In the genomic region with DNA sequence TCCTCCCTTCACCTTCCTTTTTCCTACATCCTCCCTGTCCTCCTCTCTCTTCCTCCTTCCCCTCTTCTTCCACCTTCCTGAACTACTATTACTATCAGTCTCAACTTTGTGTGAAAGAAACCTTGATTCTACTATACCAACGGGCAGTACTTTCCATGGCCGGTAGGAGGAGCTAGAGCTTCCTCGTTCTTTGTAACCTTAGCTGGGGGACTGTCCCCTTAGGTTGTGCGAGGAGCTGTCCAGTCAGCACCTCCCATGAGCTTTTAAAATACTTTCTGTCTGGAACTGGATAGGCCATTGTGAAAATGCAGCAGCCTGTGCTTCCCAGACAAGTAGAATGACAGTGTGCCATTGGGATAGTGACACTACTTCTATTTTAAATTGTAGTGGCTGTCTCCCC, we compare ENCODE assay signal across 9 mouse cellular contexts. TPM values are rescaled to one million over a fixed set of nuclear protein-coding genes. Genes with fewer than 3 reads are reported as not detected.
A peak's percentile ranks its signal among the peaks of the same experiment; 100 is the strongest.
DNase-seq lines count a peak whose midpoint lies in the region; ATAC-seq lines count a peak whose summit lies in the region.
"Had no signal": no experiment of that assay in that cellular context is flagged by ENCODE, and none has a peak within 500 bp of the region (broad histone marks: within the 10 kb centered on the region; RNA-seq: fewer than 3 reads in every experiment).

No protein-coding gene starts in this region.

- peaks cover 30% of the 10 kb centered on the region for H3K27me3 ChIP-seq in limb, embryonic 11.5 days (ENCODE audit: control insufficient read depth, insufficient read depth, low read length)

- 0% methylated on average over 4 of the region's 4 CpGs for WGBS in limb, embryonic 11.5 days

- no peak overlapping the region for H3K9ac ChIP-seq in limb, embryonic 11.5 days (ENCODE audit: low read length)
- H3K9ac ChIP-seq: heart, embryonic 13.5 days had no signal

- no peak for ATAC-seq in limb, embryonic 11.5 days (ENCODE audit: insufficient number of reproducible peaks, low FRiP score, low TSS enrichment, low read depth)

- no peak overlapping the region for H3K4me3 ChIP-seq in limb, embryonic 11.5 days (ENCODE audit: low read depth, low read length)
- H3K4me3 ChIP-seq: heart, embryonic 13.5 days had no signal

- H3K4me1 ChIP-seq in limb, embryonic 11.5 days (ENCODE audit: control insufficient read depth, insufficient read depth, low read length): no peaks in the 10 kb centered on the region

- DNase-seq in right cerebral cortex, postnatal 10 days (ENCODE audit: low spot score in 2 of 2): peak; percentile 55 to 69
- no peak for DNase-seq in right cerebral cortex, postnatal 36 days (ENCODE audit: low spot score in 2 of 2)
- DNase-seq in adrenal gland, postnatal 10 days: peak; percentile 89
- peak; percentile 95 for DNase-seq in embryo, embryonic 10.5 days (ENCODE audit: low spot score)
- DNase-seq in kidney, adult 11 months: peak; percentile 41
- peak; percentile 93 for DNase-seq in limb, embryonic 11.5 days (ENCODE audit: low spot score)
- DNase-seq in ovary, postnatal 10 days (ENCODE audit: low spot score): peak; percentile 61
- DNase-seq in T-cell, adult 2 months (ENCODE audit: low spot score): no peak

- no peak overlapping the region for H3K27ac ChIP-seq in limb, embryonic 11.5 days (replicated peaks; ENCODE audit: low read depth, low read length)
- H3K27ac ChIP-seq: heart, embryonic 13.5 days had no signal

- H3K4me2 ChIP-seq in limb, embryonic 11.5 days (ENCODE audit: low read depth, severe bottlenecking): no peak overlapping the region
- H3K4me2 ChIP-seq: heart, embryonic 13.5 days had no signal

- no peaks in the 10 kb centered on the region for H3K36me3 ChIP-seq in limb, embryonic 11.5 days (ENCODE audit: control insufficient read depth, insufficient read depth, low read length)
- H3K36me3 ChIP-seq: heart, embryonic 13.5 days had no signal

- H3K9me3 ChIP-seq in limb, embryonic 11.5 days (ENCODE audit: control insufficient read depth, low read length): no peaks in the 10 kb centered on the region
- H3K9me3 ChIP-seq: heart, embryonic 13.5 days had no signal

RNA-seq across cellular contexts. Expression of gene Rbfox1, which starts 3.3 kb away (rescaled TPM):
- 10 to 100 TPM in 1 of 2 experiments, 1 to 10 TPM in 1; 5.0 to 12.9 TPM for total RNA-seq in adrenal gland, postnatal 10 days (2021)
- polyA plus RNA-seq in limb, embryonic 11.5 days (2014; fragmentation: Nextera tagmentation; extraction: Ambion mirVana): 0.81 and 1.1 TPM in 2 replicates

Comparison
In these comparisons a context has a peak if more than half of its experiments do, and no peak if none do; other contexts are left out.
1. DNase-seq: peak in right cerebral cortex, postnatal 10 days (2 of 2), adrenal gland, postnatal 10 days (single experiment), embryo, embryonic 10.5 days (single experiment), kidney, adult 11 months (single experiment), limb, embryonic 11.5 days (single experiment) and ovary, postnatal 10 days (single experiment); none in right cerebral cortex, postnatal 36 days (0 of 2) and T-cell, adult 2 months (single experiment).